Comparison of ENCODE assay signal across 8 mouse cellular contexts in the genomic region with DNA sequence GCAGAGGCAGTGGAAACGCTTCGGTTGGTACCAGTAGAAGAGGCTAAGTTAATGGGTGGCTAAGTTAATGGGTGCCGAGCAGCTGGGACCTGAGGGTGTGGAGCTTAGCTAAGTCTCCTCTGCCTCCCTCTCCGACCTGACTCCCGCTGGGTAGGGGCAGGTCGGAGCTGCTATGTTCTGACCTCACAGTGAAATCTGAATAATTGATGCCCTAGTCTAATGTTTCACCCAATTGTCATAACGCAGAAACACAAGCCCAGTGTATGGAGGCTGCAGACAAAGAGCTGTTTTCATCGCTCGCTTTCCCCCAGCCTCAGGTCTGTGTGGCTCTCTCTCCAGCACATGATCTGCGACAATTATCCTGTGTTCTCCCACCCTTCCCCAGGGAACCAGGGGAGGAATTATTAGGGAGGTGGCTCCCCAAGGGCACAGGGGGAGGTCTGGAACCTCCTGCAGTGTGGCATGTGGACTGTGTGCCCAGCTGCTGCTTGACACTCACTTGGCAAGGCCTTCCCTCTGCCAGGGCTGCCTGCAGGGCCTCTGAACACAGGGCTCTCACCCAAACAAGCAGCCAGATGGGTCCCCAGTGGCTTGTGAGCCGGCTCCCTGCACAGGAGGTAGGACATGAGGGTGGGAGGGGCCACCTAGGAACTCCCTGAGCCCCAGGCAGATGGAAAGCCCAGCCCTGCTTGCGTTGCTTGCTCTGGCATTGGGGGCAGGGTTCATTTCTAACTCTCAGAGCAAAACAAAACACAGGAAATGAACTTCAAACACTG. TPM values are rescaled to one million over a fixed set of nuclear protein-coding genes. Genes with fewer than 3 reads are reported as not detected.
A peak's percentile ranks its signal among the peaks of the same experiment; 100 is the strongest.
DNase-seq lines count a peak whose midpoint lies in the region; ATAC-seq and TF ChIP-seq lines count a peak whose summit lies in the region.

No protein-coding gene starts in this region.

- no peaks in the 10 kb centered on the region for H3K36me3 ChIP-seq in kidney, postnatal 0 days (ENCODE audit: insufficient read depth, low read length)
- H3K36me3 ChIP-seq in limb, embryonic 13.5 days: no peaks in the 10 kb centered on the region
- H3K36me3 ChIP-seq in neural tube, embryonic 11.5 days (ENCODE audit: control insufficient read depth, insufficient read depth, low read length): no peaks in the 10 kb centered on the region

- TF ChIP-seq CTCF in kidney, postnatal 0 days (IDR thresholded peaks at IDR 0.05; ENCODE audit: low read depth): no peak

- H3K4me3 ChIP-seq in kidney, postnatal 0 days (replicated peaks; ENCODE audit: low read depth, low read length): no peak overlapping the region
- no peak overlapping the region for H3K4me3 ChIP-seq in limb, embryonic 13.5 days
- no peak overlapping the region for H3K4me3 ChIP-seq in neural tube, embryonic 11.5 days (ENCODE audit: low read depth, low read length)

- H3K4me1 ChIP-seq in kidney, postnatal 0 days (replicated peaks; ENCODE audit: insufficient read depth, low read length): no peaks in the 10 kb centered on the region
- peaks cover 14% of the 10 kb centered on the region for H3K4me1 ChIP-seq in limb, embryonic 13.5 days
- peaks cover 7% of the 10 kb centered on the region for H3K4me1 ChIP-seq in neural tube, embryonic 11.5 days (ENCODE audit: control insufficient read depth, insufficient read depth, low read length)

- peak; percentile 78 for ATAC-seq in frontal cortex, adult (ENCODE audit: low TSS enrichment)
- ATAC-seq in kidney, postnatal 0 days (replicated peaks; ENCODE audit: low FRiP score, low read depth): peak; percentile 93
- ATAC-seq in limb, embryonic 13.5 days (ENCODE audit: low FRiP score, low read depth): peak; percentile 72
- ATAC-seq in neural tube, embryonic 11.5 days (ENCODE audit: insufficient read depth, low FRiP score, low TSS enrichment): peak; percentile 73

- 0 out of 2 replicates have a peak overlapping the region, but pooled peaks have one; percentile 12 for H3K4me2 ChIP-seq in kidney, postnatal 0 days (ENCODE audit: low read length)
- peak overlapping the region; percentile 16; the same call in 1 of the 2 replicates for H3K4me2 ChIP-seq in limb, embryonic 13.5 days (replicated peaks)
- H3K4me2 ChIP-seq in neural tube, embryonic 11.5 days (ENCODE audit: low read depth): no peak overlapping the region

- peak overlapping the region; percentile 81 for H3K27ac ChIP-seq in kidney, postnatal 0 days
- peak overlapping the region; percentile 48; the same call in 1 of the 2 replicates for H3K27ac ChIP-seq in limb, embryonic 13.5 days
- H3K27ac ChIP-seq in neural tube, embryonic 11.5 days (ENCODE audit: low read depth, low read length): peak overlapping the region; percentile 85

- no peaks in the 10 kb centered on the region for H3K9me3 ChIP-seq in kidney, postnatal 0 days (replicated peaks; ENCODE audit: low read length)
- no peaks in the 10 kb centered on the region for H3K9me3 ChIP-seq in limb, embryonic 13.5 days
- H3K9me3 ChIP-seq in neural tube, embryonic 11.5 days (ENCODE audit: control insufficient read depth, low read length): no peaks in the 10 kb centered on the region

- no peaks in the 10 kb centered on the region for H3K27me3 ChIP-seq in kidney, postnatal 0 days (ENCODE audit: insufficient read depth, low read length)
- H3K27me3 ChIP-seq in limb, embryonic 13.5 days: no peaks in the 10 kb centered on the region
- no peaks in the 10 kb centered on the region for H3K27me3 ChIP-seq in neural tube, embryonic 11.5 days (ENCODE audit: control insufficient read depth, insufficient read depth, low read length)

- no peak overlapping the region for H3K9ac ChIP-seq in kidney, postnatal 0 days (ENCODE audit: low read depth, low read length)
- H3K9ac ChIP-seq in limb, embryonic 13.5 days: peak overlapping the region; percentile 35; the same call in 1 of the 2 replicates
- peak overlapping the region; percentile 49 for H3K9ac ChIP-seq in neural tube, embryonic 11.5 days (ENCODE audit: low read length)

- no peak for DNase-seq in frontal cortex, postnatal 25 days (ENCODE audit: low spot score in 2 of 2)
- peak; percentile 44 for DNase-seq in cerebellum, adult 8-10 months
- DNase-seq in frontal cortex, postnatal 36 days (ENCODE audit: low spot score in 2 of 2): peak; percentile 37 to 40
- DNase-seq in kidney, postnatal 0 days (ENCODE audit: low spot score): peak; percentile 58
- DNase-seq in neural tube, embryonic 11.5 days (ENCODE audit: low spot score): peak; percentile 46
- DNase-seq in thymus, postnatal 36 days: peak; percentile 83 to 92

- WGBS in kidney, postnatal 0 days: 30% methylated on average over 12 of the region's 12 CpGs
- WGBS in limb, embryonic 13.5 days: 42% methylated on average over 12 of the region's 12 CpGs
- WGBS in neural tube, embryonic 11.5 days: 39% methylated on average over 12 of the region's 12 CpGs

RNA-seq across cellular contexts. Expression of a gene that starts 47.9 kb away (rescaled TPM):
- polyA plus RNA-seq in kidney, postnatal 0 days (2015; fragmentation: Nextera tagmentation; extraction: Ambion mirVana): 27.5 and 28.8 TPM in 2 replicates
- polyA plus RNA-seq in limb, embryonic 13.5 days (2015; fragmentation: Nextera tagmentation; extraction: Ambion mirVana): 20.1 and 20.9 TPM in 2 replicates
- polyA plus RNA-seq in neural tube, embryonic 11.5 days (2014; fragmentation: Nextera tagmentation; extraction: Ambion mirVana): 31.6 and 33.8 TPM in 2 replicates

Comparison
In these comparisons a context has a peak if more than half of its experiments do, and no peak if none do; other contexts are left out.
1. DNase-seq: peak in cerebellum, adult 8-10 months (single experiment), frontal cortex, postnatal 36 days (2 of 2), kidney, postnatal 0 days (single experiment), neural tube, embryonic 11.5 days (single experiment) and thymus, postnatal 36 days (2 of 2); none in frontal cortex, postnatal 25 days (0 of 2).
2. Peak in every context shown above with its lines, with median percentiles within 50 percentile points of each other: ATAC-seq and H3K27ac ChIP-seq.